Mouse (Mus musculus) urinary bladder, postnatal 4 days (tissue): ENCODE data around the gene Natd1.

Experiments
- DNase-seq, 2 experiments: peaks; one replicate each; pipeline ENCODE4 v3.0.0; 2021 to 2022; ENCODE audit warnings: low spot score in 2 of 2

The Natd1 gene

GRCm38 (mm10) chr11:60914491-60914890 is at the start of gene Natd1:
Natd1 (minus strand) TSS chr11:60914750.
- no peak for DNase-seq

- no peak for DNase-seq
Observed at GRCm38 (mm10) chr11:60962709-60963108, 48.2 kb upstream of the Natd1 start.

- no peak for DNase-seq
Observed at GRCm38 (mm10) chr11:60961176-60961575, 46.6 kb upstream of the Natd1 start.

GRCm38 (mm10) chr11:60958948-60959347 is 44.4 kb upstream of the Natd1 start:
- DNase-seq, result no peak

GRCm38 (mm10) chr11:60955621-60956383 is 41.3 kb upstream of the Natd1 start:
- no peak for DNase-seq

GRCm38 (mm10) chr11:60954255-60955104 is 39.9 kb upstream of the Natd1 start:
- peak in 1 of 2 experiments; percentile 15 for DNase-seq

GRCm38 (mm10) chr11:60953803-60954202 is 39.3 kb upstream of the Natd1 start:
- peak; percentile 86 to 94 for DNase-seq

GRCm38 (mm10) chr11:60952986-60953385 is 38.4 kb upstream of the Natd1 start:
- DNase-seq, result peak in 1 of 2 experiments; percentile 15

GRCm38 (mm10) chr11:60952362-60952761 is 37.8 kb upstream of the Natd1 start:
- no peak for DNase-seq

GRCm38 (mm10) chr11:60951896-60952295 is 37.3 kb upstream of the Natd1 start:
- no peak for DNase-seq

GRCm38 (mm10) chr11:60945003-60945402 is 30.5 kb upstream of the Natd1 start:
- DNase-seq, result no peak

- DNase-seq, result no peak
Observed at GRCm38 (mm10) chr11:60942263-60943015, 27.9 kb upstream of the Natd1 start.

GRCm38 (mm10) chr11:60941370-60941769 is 26.8 kb upstream of the Natd1 start:
- DNase-seq, result no peak

- DNase-seq, result no peak
Observed at GRCm38 (mm10) chr11:60940501-60940900, 26.0 kb upstream of the Natd1 start.

- DNase-seq, result no peak
Observed at GRCm38 (mm10) chr11:60939487-60939886, 24.9 kb upstream of the Natd1 start.

GRCm38 (mm10) chr11:60937611-60938010 is 23.1 kb upstream of the Natd1 start:
- no peak for DNase-seq

- DNase-seq, result no peak
Observed at GRCm38 (mm10) chr11:60935975-60936373, 21.4 kb upstream of the Natd1 start.

- peak in 1 of 2 experiments; percentile 57 for DNase-seq
Observed at GRCm38 (mm10) chr11:60935326-60935974, 20.9 kb upstream of the Natd1 start.

GRCm38 (mm10) chr11:60934795-60935194 is 20.2 kb upstream of the Natd1 start:
- no peak for DNase-seq

- no peak for DNase-seq
Observed at GRCm38 (mm10) chr11:60933178-60933930, 18.8 kb upstream of the Natd1 start.

GRCm38 (mm10) chr11:60932503-60933020 is 18.0 kb upstream of the Natd1 start:
- DNase-seq, result no peak
